Mouse (Mus musculus): ENCODE data around the gene Slc25a29. TPM values are rescaled to one million over a fixed set of nuclear protein-coding genes. Genes with fewer than 3 reads are reported as not detected.

Gene Slc25a29
- polyA plus RNA-seq, 1 experiment from 2014 or later, result 2.7 TPM

DNA sequence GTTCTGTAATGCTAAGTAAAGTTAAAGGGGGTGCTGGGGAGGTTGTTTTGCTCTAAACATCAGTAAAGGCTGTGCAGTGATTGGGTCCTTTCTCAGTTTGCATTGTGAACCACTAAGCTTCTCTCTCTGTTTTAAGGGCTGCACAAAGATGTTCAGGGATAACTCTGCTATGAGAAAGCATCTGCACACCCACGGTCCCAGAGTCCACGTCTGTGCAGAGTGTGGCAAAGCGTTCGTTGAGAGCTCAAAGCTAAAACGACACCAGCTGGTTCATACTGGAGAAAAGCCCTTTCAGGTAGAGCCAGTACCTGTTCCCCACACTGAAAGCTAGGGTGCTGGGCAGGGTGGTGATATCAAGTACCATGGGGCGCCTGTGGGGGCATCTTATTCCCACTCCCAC, 21.2 kb downstream of the Slc25a29 start:
- Histone ChIP-seq H3K9me3 (ENCODE audit: control insufficient read depth, low read length) (no peaks in the 10 kb centered on the region), H3K4me1 (ENCODE audit: control insufficient read depth in 2 of 2, insufficient read depth in 2 of 2, low read length in 2 of 2) (peaks cover 3 to 11% of the 10 kb centered on the region in 2 experiments; a peak in 2 of 4 replicates), H3K27ac (replicated peaks in 1 of 2; ENCODE audit: control insufficient read depth in 1 of 2, insufficient read depth in 1 of 2, low read depth in 2 of 2, low read length in 2 of 2) (no peak overlapping the region), H3K27me3 (ENCODE audit: control insufficient read depth, insufficient read depth, low read length) (no peaks in the 10 kb centered on the region), H3K9ac (ENCODE audit: low read length) (no peak overlapping the region), H3K4me2 (ENCODE audit: low read length) (no peak overlapping the region), H3K36me3 (ENCODE audit: control insufficient read depth, insufficient read depth, low read length) (peaks cover 62% of the 10 kb centered on the region), H3K4me3 (ENCODE audit: control insufficient read depth in 1 of 2, insufficient read depth in 1 of 2, low read depth in 1 of 2, low read length in 2 of 2) (no peak overlapping the region)
- 89% methylated on average over 6 of the region's 6 CpGs for WGBS
- ATAC-seq (ENCODE audit: insufficient number of reproducible peaks, insufficient read depth, low FRiP score, low read depth), result no peak

DNA sequence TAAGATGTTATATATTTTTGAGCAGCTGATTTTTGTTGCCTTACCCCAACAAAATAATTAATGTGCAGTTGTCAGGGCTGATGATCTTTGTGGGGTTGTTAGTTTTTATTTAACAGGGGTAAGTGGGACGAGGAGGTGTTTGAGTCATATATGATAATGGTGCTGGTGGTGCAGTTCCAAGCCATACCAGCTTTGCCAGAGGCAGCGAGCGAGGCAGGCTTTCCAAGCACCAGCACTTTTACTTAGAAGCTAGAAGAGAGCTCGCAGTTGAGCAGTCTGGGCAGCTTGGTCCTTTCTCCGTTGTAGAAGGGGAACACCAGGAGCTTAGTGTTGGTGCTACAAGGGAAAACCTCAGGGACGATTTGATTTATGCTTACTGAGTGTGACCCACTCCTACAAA, 23.2 kb downstream of the Slc25a29 start:
- peaks cover 5 to 25% of the 10 kb centered on the region in 2 experiments; a peak in 3 of 4 replicates for H3K4me1 ChIP-seq (ENCODE audit: control insufficient read depth in 2 of 2, insufficient read depth in 2 of 2, low read length in 2 of 2)
- no peak overlapping the region for H3K4me3 ChIP-seq (ENCODE audit: control insufficient read depth in 1 of 2, insufficient read depth in 1 of 2, low read depth in 1 of 2, low read length in 2 of 2)
- no peak overlapping the region for H3K4me2 ChIP-seq (ENCODE audit: low read length)
- no peaks in the 10 kb centered on the region for H3K27me3 ChIP-seq (ENCODE audit: control insufficient read depth, insufficient read depth, low read length)
- no peaks in the 10 kb centered on the region for H3K9me3 ChIP-seq (ENCODE audit: control insufficient read depth, low read length)
- no peak overlapping the region for H3K27ac ChIP-seq (replicated peaks in 1 of 2; ENCODE audit: control insufficient read depth in 1 of 2, insufficient read depth in 1 of 2, low read depth in 2 of 2, low read length in 2 of 2)
- WGBS, result 83% methylated on average over 6 of the region's 6 CpGs
- no peak overlapping the region for H3K9ac ChIP-seq (ENCODE audit: low read length)
- peaks cover 56% of the 10 kb centered on the region for H3K36me3 ChIP-seq (ENCODE audit: control insufficient read depth, insufficient read depth, low read length)
- no peak for ATAC-seq (ENCODE audit: insufficient number of reproducible peaks, insufficient read depth, low FRiP score, low read depth)

DNA sequence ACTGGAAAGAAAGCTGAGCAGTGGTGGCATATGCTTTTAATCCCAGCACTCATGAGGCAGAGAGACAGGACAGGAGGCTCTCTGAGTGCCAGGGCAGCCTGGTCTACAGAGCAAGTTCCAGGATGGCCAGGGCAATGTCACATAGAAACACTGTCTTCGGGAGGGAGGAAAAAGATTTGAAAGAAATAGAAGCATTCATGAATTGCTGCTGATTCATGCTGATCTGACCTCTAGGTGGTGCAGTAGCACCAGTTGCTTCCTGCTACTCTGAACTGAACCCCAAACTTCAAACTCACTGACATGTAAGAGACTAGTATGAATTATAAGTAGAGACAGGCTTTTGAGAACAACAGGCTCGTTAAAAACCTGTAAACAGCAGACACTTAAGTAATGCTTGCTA, 24.6 kb downstream of the Slc25a29 start:
- Histone ChIP-seq H3K36me3 (ENCODE audit: control insufficient read depth, insufficient read depth, low read length) (peaks cover 55% of the 10 kb centered on the region), H3K27ac (replicated peaks in 1 of 2; ENCODE audit: control insufficient read depth in 1 of 2, insufficient read depth in 1 of 2, low read depth in 2 of 2, low read length in 2 of 2) (no peak overlapping the region), H3K9ac (ENCODE audit: low read length) (no peak overlapping the region), H3K4me2 (ENCODE audit: low read length) (no peak overlapping the region), H3K4me3 (ENCODE audit: control insufficient read depth in 1 of 2, insufficient read depth in 1 of 2, low read depth in 1 of 2, low read length in 2 of 2) (no peak overlapping the region), H3K4me1 (ENCODE audit: control insufficient read depth in 2 of 2, insufficient read depth in 2 of 2, low read length in 2 of 2) (peaks cover 5 to 25% of the 10 kb centered on the region in 2 experiments; a peak in 3 of 4 replicates), H3K9me3 (ENCODE audit: control insufficient read depth, low read length) (no peaks in the 10 kb centered on the region), H3K27me3 (ENCODE audit: control insufficient read depth, insufficient read depth, low read length) (no peaks in the 10 kb centered on the region)
- ATAC-seq (ENCODE audit: insufficient number of reproducible peaks, insufficient read depth, low FRiP score, low read depth), result no peak
- WGBS, result 63% methylated on average over 2 of the region's 2 CpGs

DNA sequence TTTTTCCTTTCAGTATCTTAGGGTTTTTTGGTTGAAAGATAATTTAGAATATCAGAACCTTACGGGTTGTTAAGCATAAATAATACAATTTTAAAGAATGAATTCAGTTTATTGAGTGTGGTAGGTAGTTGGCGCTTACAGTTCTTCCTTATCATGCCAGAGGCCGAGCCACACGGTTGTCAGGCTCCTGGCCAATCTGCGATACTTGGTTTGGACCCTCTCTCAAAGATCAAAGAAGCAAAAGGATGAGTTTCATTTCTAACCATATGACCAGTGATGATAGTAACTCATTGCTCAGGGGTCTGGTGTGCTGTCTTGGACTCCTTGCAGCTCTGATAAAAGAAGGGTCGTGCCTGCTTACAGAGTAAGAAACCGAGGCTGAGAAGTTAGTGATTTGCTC, 25.4 kb downstream of the Slc25a29 start:
- 70% methylated on average over 7 of the region's 7 CpGs for WGBS
- no peak overlapping the region for H3K4me3 ChIP-seq (ENCODE audit: control insufficient read depth in 1 of 2, insufficient read depth in 1 of 2, low read depth in 1 of 2, low read length in 2 of 2)
- ATAC-seq (ENCODE audit: insufficient number of reproducible peaks, insufficient read depth, low FRiP score, low read depth), result no peak
- H3K9ac ChIP-seq (ENCODE audit: low read length), result no peak overlapping the region
- H3K4me2 ChIP-seq (ENCODE audit: low read length), result no peak overlapping the region
- H3K36me3 ChIP-seq (ENCODE audit: control insufficient read depth, insufficient read depth, low read length), result peaks cover 48% of the 10 kb centered on the region
- H3K4me1 ChIP-seq (ENCODE audit: control insufficient read depth in 2 of 2, insufficient read depth in 2 of 2, low read length in 2 of 2), result peaks cover 5 to 25% of the 10 kb centered on the region in 2 experiments; a peak in 3 of 4 replicates
- H3K9me3 ChIP-seq (ENCODE audit: control insufficient read depth, low read length), result no peaks in the 10 kb centered on the region
- H3K27me3 ChIP-seq (ENCODE audit: control insufficient read depth, insufficient read depth, low read length), result no peaks in the 10 kb centered on the region
- no peak overlapping the region for H3K27ac ChIP-seq (replicated peaks in 1 of 2; ENCODE audit: control insufficient read depth in 1 of 2, insufficient read depth in 1 of 2, low read depth in 2 of 2, low read length in 2 of 2)

DNA sequence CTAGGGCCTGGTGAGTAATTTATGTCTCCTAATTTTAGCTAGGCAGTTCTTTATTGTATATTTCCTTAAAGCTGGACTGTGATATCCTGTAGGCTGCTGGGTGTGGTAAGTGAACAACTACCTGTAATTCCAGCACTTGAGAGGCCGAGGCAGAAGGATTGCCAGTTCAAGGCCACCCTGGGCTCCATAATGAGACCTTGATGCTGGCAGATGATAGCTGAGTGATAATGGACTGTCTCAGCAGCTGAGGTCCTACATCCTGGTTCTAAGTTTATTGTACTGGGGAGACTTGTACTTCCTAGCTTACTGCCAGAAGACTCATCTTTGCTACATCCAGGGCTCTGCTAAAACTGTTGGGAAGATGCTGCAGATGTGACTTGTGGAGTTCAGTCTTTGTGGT, 25.9 kb downstream of the Slc25a29 start:
- Histone ChIP-seq H3K4me1 (ENCODE audit: control insufficient read depth in 2 of 2, insufficient read depth in 2 of 2, low read length in 2 of 2) (peaks cover 5 to 25% of the 10 kb centered on the region in 2 experiments; a peak in 3 of 4 replicates), H3K27me3 (ENCODE audit: control insufficient read depth, insufficient read depth, low read length) (no peaks in the 10 kb centered on the region), H3K36me3 (ENCODE audit: control insufficient read depth, insufficient read depth, low read length) (peaks cover 43% of the 10 kb centered on the region), H3K27ac (replicated peaks in 1 of 2; ENCODE audit: control insufficient read depth in 1 of 2, insufficient read depth in 1 of 2, low read depth in 2 of 2, low read length in 2 of 2) (no peak overlapping the region), H3K4me3 (ENCODE audit: control insufficient read depth in 1 of 2, insufficient read depth in 1 of 2, low read depth in 1 of 2, low read length in 2 of 2) (no peak overlapping the region), H3K9me3 (ENCODE audit: control insufficient read depth, low read length) (no peaks in the 10 kb centered on the region), H3K4me2 (ENCODE audit: low read length) (no peak overlapping the region), H3K9ac (ENCODE audit: low read length) (no peak overlapping the region)
- 65% methylated on average over 1 of the region's 1 CpGs for WGBS
- no peak for ATAC-seq (ENCODE audit: insufficient number of reproducible peaks, insufficient read depth, low FRiP score, low read depth)

DNA sequence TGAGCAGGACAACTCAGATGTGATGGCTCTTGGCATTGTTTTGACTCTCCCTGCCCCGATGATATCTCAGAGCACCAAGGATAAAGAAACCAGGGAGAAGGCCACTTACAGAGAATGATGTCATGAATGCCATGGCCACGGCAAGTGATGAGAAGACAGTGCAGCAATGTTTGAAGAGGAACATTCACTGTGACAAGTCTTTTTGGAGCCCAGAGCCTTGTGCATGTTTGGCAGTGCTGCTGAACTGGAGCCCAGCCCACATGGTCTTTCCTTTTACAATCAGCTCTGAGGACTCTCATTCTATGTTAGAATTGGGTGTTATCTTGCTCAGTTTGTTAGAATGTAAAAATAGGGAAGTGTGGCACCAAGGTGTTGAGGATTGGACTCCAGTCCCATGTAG, 27.2 kb downstream of the Slc25a29 start:
- no peaks in the 10 kb centered on the region for H3K27me3 ChIP-seq (ENCODE audit: control insufficient read depth, insufficient read depth, low read length)
- peaks cover 7 to 29% of the 10 kb centered on the region in 2 experiments; a peak in 3 of 4 replicates for H3K4me1 ChIP-seq (ENCODE audit: control insufficient read depth in 2 of 2, insufficient read depth in 2 of 2, low read length in 2 of 2)

DNA sequence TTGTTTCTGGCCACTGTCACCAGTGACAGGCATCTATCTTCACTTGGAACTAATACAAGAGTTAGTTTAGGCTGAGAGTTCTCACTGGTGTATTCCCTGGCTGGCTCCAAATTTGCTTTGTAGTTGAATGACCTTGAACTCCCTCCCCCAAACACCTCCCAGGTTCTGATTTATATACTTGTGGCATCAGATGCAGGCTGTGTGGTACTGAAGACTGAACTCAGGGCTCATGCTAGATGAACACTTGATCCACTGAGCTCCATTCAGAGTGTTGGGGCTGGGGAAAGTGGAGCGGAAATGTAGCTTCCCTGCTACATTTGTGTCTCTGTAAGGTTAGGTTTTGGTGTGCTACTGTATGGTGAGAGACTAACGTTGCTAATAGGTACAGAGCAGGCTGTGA, 31.3 kb downstream of the Slc25a29 start:
- H3K9ac ChIP-seq (ENCODE audit: low read length), result no peak overlapping the region
- H3K9me3 ChIP-seq (ENCODE audit: control insufficient read depth, low read length), result no peaks in the 10 kb centered on the region
- H3K27ac ChIP-seq (replicated peaks in 1 of 2; ENCODE audit: control insufficient read depth in 1 of 2, insufficient read depth in 1 of 2, low read depth in 2 of 2, low read length in 2 of 2), result peak overlapping the region in 1 of 2 experiments; percentile 39; a peak in 3 of 4 replicates
- ATAC-seq (ENCODE audit: insufficient number of reproducible peaks, insufficient read depth, low FRiP score, low read depth), result no peak
- WGBS, result 75% methylated on average over 2 of the region's 2 CpGs
- H3K4me1 ChIP-seq (ENCODE audit: control insufficient read depth in 2 of 2, insufficient read depth in 2 of 2, low read length in 2 of 2), result peaks cover 17 to 51% of the 10 kb centered on the region in 2 experiments
- H3K36me3 ChIP-seq (ENCODE audit: control insufficient read depth, insufficient read depth, low read length), result peaks cover 21% of the 10 kb centered on the region
- no peak overlapping the region for H3K4me3 ChIP-seq (ENCODE audit: control insufficient read depth in 1 of 2, insufficient read depth in 1 of 2, low read depth in 1 of 2, low read length in 2 of 2)
- no peak overlapping the region for H3K4me2 ChIP-seq (ENCODE audit: low read length)
- no peaks in the 10 kb centered on the region for H3K27me3 ChIP-seq (ENCODE audit: control insufficient read depth, insufficient read depth, low read length)

More for the DNA sequence above, 27.2 kb downstream of the Slc25a29 start:
- Histone ChIP-seq H3K36me3 (ENCODE audit: control insufficient read depth, insufficient read depth, low read length) (peaks cover 31% of the 10 kb centered on the region), H3K9ac (ENCODE audit: low read length) (no peak overlapping the region), H3K4me2 (ENCODE audit: low read length) (no peak overlapping the region), H3K27ac (replicated peaks in 1 of 2; ENCODE audit: control insufficient read depth in 1 of 2, insufficient read depth in 1 of 2, low read depth in 2 of 2, low read length in 2 of 2) (no peak overlapping the region), H3K9me3 (ENCODE audit: control insufficient read depth, low read length) (no peaks in the 10 kb centered on the region), H3K4me3 (ENCODE audit: control insufficient read depth in 1 of 2, insufficient read depth in 1 of 2, low read depth in 1 of 2, low read length in 2 of 2) (no peak overlapping the region)
- no peak for ATAC-seq (ENCODE audit: insufficient number of reproducible peaks, insufficient read depth, low FRiP score, low read depth)
- 23% methylated on average over 2 of the region's 2 CpGs for WGBS

DNA sequence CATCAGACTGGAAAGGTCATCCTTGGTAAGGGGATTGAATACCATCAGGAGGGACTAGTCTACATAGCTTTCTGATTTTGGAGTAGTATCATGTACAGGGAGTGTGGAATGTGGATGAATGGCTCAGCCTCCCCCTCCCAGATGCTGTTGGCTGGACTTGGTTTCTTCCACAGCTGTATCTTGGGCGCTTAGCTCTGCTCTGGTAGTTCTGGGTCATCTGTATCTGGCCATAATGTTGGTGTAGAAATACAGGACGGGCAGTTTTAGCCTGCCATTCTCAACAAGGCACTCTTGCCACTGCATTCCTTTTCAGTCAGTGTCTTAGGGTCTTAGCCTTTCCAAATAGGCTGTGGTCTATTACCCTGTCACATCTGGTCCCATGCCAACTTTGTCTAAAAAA, 34.1 kb downstream of the Slc25a29 start:
- H3K4me3 ChIP-seq (ENCODE audit: control insufficient read depth in 1 of 2, insufficient read depth in 1 of 2, low read depth in 1 of 2, low read length in 2 of 2), result no peak overlapping the region
- peak overlapping the region in 1 of 2 experiments; percentile 19; a peak in 1 of 4 replicates for H3K27ac ChIP-seq (replicated peaks in 1 of 2; ENCODE audit: control insufficient read depth in 1 of 2, insufficient read depth in 1 of 2, low read depth in 2 of 2, low read length in 2 of 2)
- peaks cover 3% of the 10 kb centered on the region for H3K36me3 ChIP-seq (ENCODE audit: control insufficient read depth, insufficient read depth, low read length)
- no peaks in the 10 kb centered on the region for H3K9me3 ChIP-seq (ENCODE audit: control insufficient read depth, low read length)
- H3K27me3 ChIP-seq (ENCODE audit: control insufficient read depth, insufficient read depth, low read length), result no peaks in the 10 kb centered on the region
- no peak for ATAC-seq (ENCODE audit: insufficient number of reproducible peaks, insufficient read depth, low FRiP score, low read depth)
- peak overlapping the region; percentile 12; the same call in 1 of the 2 replicates for H3K4me2 ChIP-seq (ENCODE audit: low read length)
- peaks cover 12 to 40% of the 10 kb centered on the region in 2 experiments for H3K4me1 ChIP-seq (ENCODE audit: control insufficient read depth in 2 of 2, insufficient read depth in 2 of 2, low read length in 2 of 2)
- WGBS, result 46% methylated on average over 2 of the region's 2 CpGs
- H3K9ac ChIP-seq (ENCODE audit: low read length), result no peak overlapping the region

Data from heart, embryonic 14.5 days (tissue).